Mouse (Mus musculus) liver, adult 2 months (tissue): Measurements from ENCODE around the gene Clip3.

Experiments
- CTCF ChIP-seq: fragments of 200-500 bp; IDR thresholded peaks from 2 replicates; pipeline ENCODE4 v1.5.1; 2011; ENCODE audit warnings: low read depth, low read length, control low read depth
- POLR2A ChIP-seq: fragments of 200-500 bp; IDR thresholded peaks from 2 replicates; pipeline ENCODE4 v1.6.1; 2011; ENCODE audit warnings: low read length, control low read depth; ENCODE audit not compliant: insufficient read depth; ENCODE audit errors: extremely low read depth

DNA sequence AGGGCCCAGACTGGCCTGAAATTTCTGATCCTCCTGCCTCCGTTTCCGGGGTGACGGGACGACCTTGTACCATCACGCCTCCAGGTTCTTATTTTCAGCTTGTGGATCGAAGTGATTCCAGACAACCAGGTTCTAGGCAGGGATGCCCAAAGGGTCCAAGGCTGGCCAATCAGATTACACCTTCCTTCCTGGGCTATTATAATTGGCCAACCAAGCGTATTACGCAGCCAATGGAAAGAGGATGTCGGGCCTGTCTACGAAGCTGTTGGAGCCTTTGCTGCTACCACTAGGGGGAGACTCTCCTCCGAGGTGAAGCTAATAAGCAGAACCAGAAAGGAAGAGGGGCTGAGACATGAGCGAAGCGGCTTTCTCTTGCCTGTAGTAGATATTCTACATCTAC lies 40.4 kb downstream of the Clip3 start:
- TF ChIP-seq CTCF (peak; percentile 79), POLR2A (no peak)
